Mouse (Mus musculus) small intestine, adult 2 months (tissue): ENCODE results near the gene Th.

Experiments used
- CTCF ChIP-seq: fragments of 200-500 bp; IDR thresholded peaks from 2 replicates; pipeline ENCODE4 v1.5.1; 2012; ENCODE audit warnings: low read depth, mild to moderate bottlenecking, control low read depth, inconsistent platforms, low read length, moderate library complexity, mixed read lengths; ENCODE audit not compliant: insufficient replicate concordance, insufficient read length; ENCODE audit errors: extremely low read depth
- POLR2A ChIP-seq: fragments of 200-500 bp; IDR thresholded peaks from 2 replicates; pipeline ENCODE4 v1.6.1; 2012; ENCODE audit warnings: low read depth, mild to moderate bottlenecking, control low read depth, inconsistent platforms, low read length, moderate library complexity

GRCm38 (mm10) chr7:142911682-142912081, 19.2 kb downstream of the Th start:
- TF ChIP-seq POLR2A (no peak), CTCF (no peak)
